Mouse (Mus musculus): ENCODE measurements at regions not wholly inside any gene's neighbourhood (a gene's known extent, or its start where the extent isn't known, plus 50 kb on each side); places are given as distances from the start of the nearest gene placed in this dataset.

DNA sequence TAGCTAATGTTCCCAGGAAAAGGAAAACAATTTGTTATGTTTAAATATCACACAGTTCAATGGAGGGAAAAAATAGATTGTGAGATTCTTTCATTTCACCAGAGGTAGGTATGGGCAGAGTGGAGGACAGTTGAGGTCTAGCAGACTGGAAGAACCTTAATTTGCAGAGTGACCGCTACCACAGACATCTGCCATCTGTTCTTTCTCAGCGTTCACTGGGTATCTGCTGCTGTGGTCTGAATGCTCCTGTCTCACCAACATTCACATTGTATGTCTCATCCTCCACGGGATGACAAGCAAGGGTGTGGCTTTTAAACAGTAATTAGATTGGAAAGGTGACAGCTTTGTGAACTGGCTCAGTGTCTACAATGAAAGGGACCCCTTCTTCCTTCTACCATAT lies 198.5 kb downstream of the Fam84b start:
- in situ Hi-C loops (cut with MboI; ENCODE audit: low sequenced_read_pairs in 2 of 2, unreplicated experiment in 2 of 2): no loop called here
- H3K9me3 ChIP-seq (ENCODE audit: control insufficient read depth, insufficient read depth, low read depth, low read length): no peaks in the 10 kb centered on the region
- no peaks in the 10 kb centered on the region for H3K36me3 ChIP-seq (ENCODE audit: control insufficient read depth, insufficient read depth, low read length, poor library complexity, severe bottlenecking)
- H3K4me3 ChIP-seq (ENCODE audit: insufficient read depth in 1 of 2, low read depth in 1 of 2, low read length in 2 of 2, poor library complexity in 1 of 2, severe bottlenecking in 1 of 2): no peak overlapping the region
- no peaks in the 10 kb centered on the region for H3K4me1 ChIP-seq (ENCODE audit: control insufficient read depth in 2 of 2, insufficient read depth in 2 of 2, low read length in 2 of 2, poor library complexity in 1 of 2)
- TF ChIP-seq HCFC1 (IDR thresholded peaks at IDR 0.05; ENCODE audit: borderline replicate concordance, insufficient read depth, low read length) (no peak), CHD2 (IDR thresholded peaks at IDR 0.05; ENCODE audit: low read depth, low read length) (no peak), ZC3H11A (IDR thresholded peaks at IDR 0.05; ENCODE audit: borderline replicate concordance, low read depth, low read length) (no peak), MAFK (IDR thresholded peaks at IDR 0.05; ENCODE audit: insufficient read depth, low read depth, low read length) (no peak), ZNF384 (IDR thresholded peaks at IDR 0.05; ENCODE audit: low read depth, low read length) (no peak)
- no peak for DNase-seq (ENCODE audit: low read depth, low spot score)
- no peak overlapping the region for H3K9ac ChIP-seq (ENCODE audit: insufficient read depth, low read depth, low read length, poor library complexity, severe bottlenecking)
- H3K27ac ChIP-seq (ENCODE audit: insufficient read depth, low read depth, low read length, poor library complexity, severe bottlenecking): no peak overlapping the region

DNA sequence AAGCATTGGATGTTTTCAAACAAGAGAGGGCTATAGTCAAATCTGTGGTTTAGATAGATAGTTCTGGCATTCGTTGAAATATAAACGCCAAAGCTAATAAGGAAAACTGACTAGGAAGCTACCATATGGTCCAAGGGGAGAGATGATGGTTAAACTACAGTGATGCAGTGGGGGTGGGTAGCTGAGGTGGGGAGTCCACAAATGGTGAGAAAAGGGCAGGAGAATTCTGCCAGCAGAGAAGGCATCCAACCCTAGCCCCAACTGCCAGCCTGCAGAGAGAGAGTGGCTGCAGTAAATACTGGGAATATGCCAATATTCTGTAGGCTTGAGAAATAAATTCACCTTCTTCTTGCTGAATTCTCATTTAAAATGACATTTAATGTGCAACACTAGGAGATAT lies 204.3 kb downstream of the Fam84b start:
- H3K4me3 ChIP-seq (ENCODE audit: insufficient read depth in 1 of 2, low read depth in 1 of 2, low read length in 2 of 2, poor library complexity in 1 of 2, severe bottlenecking in 1 of 2): no peak overlapping the region
- no peaks in the 10 kb centered on the region for H3K36me3 ChIP-seq (ENCODE audit: control insufficient read depth, insufficient read depth, low read length, poor library complexity, severe bottlenecking)
- H3K4me1 ChIP-seq (ENCODE audit: control insufficient read depth in 2 of 2, insufficient read depth in 2 of 2, low read length in 2 of 2, poor library complexity in 1 of 2): no peaks in the 10 kb centered on the region
- H3K9me3 ChIP-seq (ENCODE audit: control insufficient read depth, insufficient read depth, low read depth, low read length): no peaks in the 10 kb centered on the region
- H3K9ac ChIP-seq (ENCODE audit: insufficient read depth, low read depth, low read length, poor library complexity, severe bottlenecking): no peak overlapping the region
- in situ Hi-C loops (cut with MboI; ENCODE audit: low sequenced_read_pairs in 2 of 2, unreplicated experiment in 2 of 2): no loop called here
- no peak for TF ChIP-seq MAFK (IDR thresholded peaks at IDR 0.05; ENCODE audit: insufficient read depth, low read depth, low read length)
- no peak for TF ChIP-seq CHD2 (IDR thresholded peaks at IDR 0.05; ENCODE audit: low read depth, low read length)
- TF ChIP-seq ZC3H11A (IDR thresholded peaks at IDR 0.05; ENCODE audit: borderline replicate concordance, low read depth, low read length): no peak
- no peak for TF ChIP-seq HCFC1 (IDR thresholded peaks at IDR 0.05; ENCODE audit: borderline replicate concordance, insufficient read depth, low read length)
- TF ChIP-seq ZNF384 (IDR thresholded peaks at IDR 0.05; ENCODE audit: low read depth, low read length): no peak
- no peak for DNase-seq (ENCODE audit: low read depth, low spot score)
- no peak overlapping the region for H3K27ac ChIP-seq (ENCODE audit: insufficient read depth, low read depth, low read length, poor library complexity, severe bottlenecking)

DNA sequence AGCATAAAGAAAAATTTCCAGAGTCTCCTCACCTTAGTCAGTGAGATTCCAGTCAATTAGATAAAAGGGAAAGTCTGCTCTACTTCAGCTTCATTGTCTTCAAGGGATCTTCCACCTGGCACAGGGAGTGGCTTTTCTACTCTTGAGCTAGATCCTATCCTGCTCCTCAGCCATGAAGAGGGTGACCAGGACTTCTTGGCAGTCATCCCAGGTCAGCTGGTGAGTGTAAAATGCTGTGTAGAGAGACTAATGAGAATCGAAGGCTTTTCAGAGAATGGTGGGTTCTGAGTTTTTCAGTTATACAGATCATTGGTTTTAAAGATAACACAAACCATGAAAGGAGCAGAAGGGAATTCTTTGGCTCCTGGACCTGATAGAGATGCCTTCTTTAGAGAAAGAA lies 211.8 kb downstream of the Fam84b start:
- Histone ChIP-seq H3K9me3 (ENCODE audit: control insufficient read depth, insufficient read depth, low read depth, low read length) (no peaks in the 10 kb centered on the region), H3K4me3 (ENCODE audit: insufficient read depth in 1 of 2, low read depth in 1 of 2, low read length in 2 of 2, poor library complexity in 1 of 2, severe bottlenecking in 1 of 2) (no peak overlapping the region), H3K27ac (ENCODE audit: insufficient read depth, low read depth, low read length, poor library complexity, severe bottlenecking) (no peak overlapping the region), H3K4me1 (ENCODE audit: control insufficient read depth in 2 of 2, insufficient read depth in 2 of 2, low read length in 2 of 2, poor library complexity in 1 of 2) (no peaks in the 10 kb centered on the region), H3K36me3 (ENCODE audit: control insufficient read depth, insufficient read depth, low read length, poor library complexity, severe bottlenecking) (no peaks in the 10 kb centered on the region), H3K9ac (ENCODE audit: insufficient read depth, low read depth, low read length, poor library complexity, severe bottlenecking) (no peak overlapping the region)
- in situ Hi-C loops (cut with MboI; ENCODE audit: low sequenced_read_pairs in 2 of 2, unreplicated experiment in 2 of 2): no loop called here
- DNase-seq (ENCODE audit: low read depth, low spot score): no peak
- TF ChIP-seq ZC3H11A (IDR thresholded peaks at IDR 0.05; ENCODE audit: borderline replicate concordance, low read depth, low read length) (no peak), ZNF384 (IDR thresholded peaks at IDR 0.05; ENCODE audit: low read depth, low read length) (no peak), MAFK (IDR thresholded peaks at IDR 0.05; ENCODE audit: insufficient read depth, low read depth, low read length) (no peak), CHD2 (IDR thresholded peaks at IDR 0.05; ENCODE audit: low read depth, low read length) (no peak), HCFC1 (IDR thresholded peaks at IDR 0.05; ENCODE audit: borderline replicate concordance, insufficient read depth, low read length) (no peak)

DNA sequence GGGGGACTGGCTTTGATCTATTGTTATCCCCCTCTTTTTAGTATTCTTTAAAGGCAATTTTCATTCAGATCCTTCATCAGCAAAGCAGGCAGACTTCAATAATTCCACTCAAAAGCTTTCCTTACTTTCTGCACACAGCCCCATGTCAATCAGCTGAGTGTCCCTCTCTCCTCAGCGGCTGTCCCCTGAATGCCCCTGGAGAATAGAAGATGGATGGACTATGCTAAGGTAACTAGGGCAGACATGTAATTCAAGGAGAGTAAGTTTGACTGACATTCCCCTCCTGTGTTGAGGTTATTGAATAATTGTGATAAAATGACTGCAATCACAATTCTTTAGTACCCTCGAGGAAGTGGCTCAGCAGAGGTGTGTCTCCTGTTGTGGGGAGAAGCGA lies 220.1 kb downstream of the Fam84b start:
- Histone ChIP-seq H3K27ac (ENCODE audit: insufficient read depth, low read depth, low read length, poor library complexity, severe bottlenecking) (no peak overlapping the region), H3K9me3 (ENCODE audit: control insufficient read depth, insufficient read depth, low read depth, low read length) (no peaks in the 10 kb centered on the region), H3K4me3 (ENCODE audit: insufficient read depth in 1 of 2, low read depth in 1 of 2, low read length in 2 of 2, poor library complexity in 1 of 2, severe bottlenecking in 1 of 2) (no peak overlapping the region), H3K36me3 (ENCODE audit: control insufficient read depth, insufficient read depth, low read length, poor library complexity, severe bottlenecking) (no peaks in the 10 kb centered on the region), H3K9ac (ENCODE audit: insufficient read depth, low read depth, low read length, poor library complexity, severe bottlenecking) (no peak overlapping the region), H3K4me1 (ENCODE audit: control insufficient read depth in 2 of 2, insufficient read depth in 2 of 2, low read length in 2 of 2, poor library complexity in 1 of 2) (no peaks in the 10 kb centered on the region)
- in situ Hi-C loops (cut with MboI; ENCODE audit: low sequenced_read_pairs in 2 of 2, unreplicated experiment in 2 of 2): no loop called here
- no peak for TF ChIP-seq CHD2 (IDR thresholded peaks at IDR 0.05; ENCODE audit: low read depth, low read length)
- no peak for TF ChIP-seq ZNF384 (IDR thresholded peaks at IDR 0.05; ENCODE audit: low read depth, low read length)
- no peak for TF ChIP-seq HCFC1 (IDR thresholded peaks at IDR 0.05; ENCODE audit: borderline replicate concordance, insufficient read depth, low read length)
- no peak for TF ChIP-seq MAFK (IDR thresholded peaks at IDR 0.05; ENCODE audit: insufficient read depth, low read depth, low read length)
- no peak for TF ChIP-seq ZC3H11A (IDR thresholded peaks at IDR 0.05; ENCODE audit: borderline replicate concordance, low read depth, low read length)
- no peak for DNase-seq (ENCODE audit: low read depth, low spot score)

Measured in ES-E14 (cell line).